Mouse (Mus musculus): ENCODE data around the gene Mgat4a.

Gene Mgat4a

GRCm38 (mm10) chr1:37495104-37495503 lies 45.7 kb downstream of the Mgat4a start:
- no peak for DNase-seq

- peak; percentile 75 for DNase-seq
Observed at GRCm38 (mm10) chr1:37491672-37492071, 49.1 kb downstream of the Mgat4a start.

- no peak for DNase-seq
Observed at GRCm38 (mm10) chr1:37490691-37491212, 50.1 kb downstream of the Mgat4a start.

GRCm38 (mm10) chr1:37488531-37488930 lies 52.3 kb downstream of the Mgat4a start:
- DNase-seq: no peak

GRCm38 (mm10) chr1:37486994-37487393 lies 53.8 kb downstream of the Mgat4a start:
- no peak for DNase-seq

- DNase-seq: peak; percentile 37
Observed at GRCm38 (mm10) chr1:37486439-37486838, 54.4 kb downstream of the Mgat4a start.

- no peak for DNase-seq
Observed at GRCm38 (mm10) chr1:37484612-37485011, 56.2 kb downstream of the Mgat4a start.

- no peak for DNase-seq
Observed at GRCm38 (mm10) chr1:37481331-37481730, 59.5 kb downstream of the Mgat4a start.

- DNase-seq: no peak
Observed at GRCm38 (mm10) chr1:37480731-37481130, 60.1 kb downstream of the Mgat4a start.

- no peak for DNase-seq
Observed at GRCm38 (mm10) chr1:37479759-37480158, 61.1 kb downstream of the Mgat4a start.

- DNase-seq: peak; percentile 70
Observed at GRCm38 (mm10) chr1:37479074-37479473, 61.7 kb downstream of the Mgat4a start.

- peak; percentile 37 for DNase-seq
Observed at GRCm38 (mm10) chr1:37478416-37478815, 62.4 kb downstream of the Mgat4a start.

- no peak for DNase-seq
Observed at GRCm38 (mm10) chr1:37477928-37478327, 62.9 kb downstream of the Mgat4a start.

GRCm38 (mm10) chr1:37477250-37477649 lies 63.6 kb downstream of the Mgat4a start:
- no peak for DNase-seq

- DNase-seq: no peak
Observed at GRCm38 (mm10) chr1:37475312-37475711, 65.5 kb downstream of the Mgat4a start.

- DNase-seq: no peak
Observed at GRCm38 (mm10) chr1:37474634-37475190, 66.1 kb downstream of the Mgat4a start.

- DNase-seq: peak; percentile 56
Observed at GRCm38 (mm10) chr1:37474046-37474445, 66.8 kb downstream of the Mgat4a start.

- no peak for DNase-seq
Observed at GRCm38 (mm10) chr1:37473251-37473650, 67.6 kb downstream of the Mgat4a start.

- no peak for DNase-seq
Observed at GRCm38 (mm10) chr1:37471179-37472148, 69.4 kb downstream of the Mgat4a start.

- no peak for DNase-seq
Observed at GRCm38 (mm10) chr1:37469007-37469406, 71.8 kb downstream of the Mgat4a start.

GRCm38 (mm10) chr1:37467806-37468205 lies 73.0 kb downstream of the Mgat4a start:
- DNase-seq: no peak

GRCm38 (mm10) chr1:37466322-37466995 lies 74.4 kb downstream of the Mgat4a start:
- no peak for DNase-seq

GRCm38 (mm10) chr1:37464878-37465452 lies 75.9 kb downstream of the Mgat4a start:
- DNase-seq: no peak
